Mouse (Mus musculus): ENCODE measurements around the gene Cdca4.

- TF ChIP-seq POLR2A (IDR thresholded peaks at IDR 0.05; ENCODE audit: insufficient read length, low read depth) (no peak), E2F4 (IDR thresholded peaks at IDR 0.05; ENCODE audit: insufficient read depth) (no peak)
Measured at GRCm38 (mm10) chr12:112853050-112853729, 24.0 kb upstream of the Cdca4 start.

Data from myocyte (in vitro differentiated cells).